Mouse (Mus musculus): ENCODE results near the gene Fcamr.

- TF ChIP-seq CTCF (IDR thresholded peaks at IDR 0.05; ENCODE audit: low read depth, low read length) (no peak), GATA1 (IDR thresholded peaks at IDR 0.05; ENCODE audit: borderline replicate concordance, low read length) (no peak), POLR2AphosphoS5 (IDR thresholded peaks at IDR 0.05; ENCODE audit: insufficient replicate concordance, low read depth, low read length) (no peak), TAL1 (conservative IDR thresholded peaks at IDR 0.05; ENCODE audit: low read depth, low read length) (no peak), GATA2 (IDR thresholded peaks at IDR 0.05; ENCODE audit: borderline replicate concordance, low read depth, low read length) (no peak)
These were observed 28.0 kb downstream of the Fcamr start for GRCm38 (mm10) chr1:130828656-130829055.
